Mouse (Mus musculus) kidney, adult 2 months (tissue): ENCODE data around the gene Chrm3.

Experiments used
- CTCF ChIP-seq: fragments of 200-500 bp; conservative IDR thresholded peaks from 2 replicates; pipeline ENCODE4 v1.5.1; 2011; ENCODE audit warnings: low read depth, mild to moderate bottlenecking, control low read depth, low read length, moderate library complexity, mixed read lengths; ENCODE audit not compliant: insufficient read depth, insufficient read length
- POLR2A ChIP-seq: fragments of 200-500 bp; IDR thresholded peaks from one replicate; pipeline ENCODE4 v1.6.1; 2011; ENCODE audit warnings: low read depth, low read length, control low read depth

DNA sequence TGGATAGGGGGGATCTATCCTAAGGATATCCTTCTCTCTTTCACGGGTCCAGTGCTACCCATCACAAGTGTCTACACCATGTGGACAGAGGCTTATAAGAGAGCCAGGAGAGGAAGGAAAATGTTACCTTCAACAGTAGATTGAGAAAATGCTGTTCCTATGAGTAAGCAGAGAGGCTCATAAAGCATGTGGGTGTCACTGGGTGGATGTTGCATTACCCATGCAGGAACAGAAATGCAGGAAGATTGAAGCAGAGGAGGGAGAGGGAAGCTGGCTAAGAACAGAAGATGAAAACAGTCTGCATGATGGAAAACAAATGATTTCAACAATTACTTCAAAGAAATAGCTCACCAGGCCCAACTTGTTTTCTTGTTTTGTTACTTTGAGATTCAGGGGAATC, 85.7 kb downstream of the Chrm3 start:
- TF ChIP-seq CTCF (no peak), POLR2A (no peak)
